Mouse (Mus musculus): ENCODE data around the gene Ogfr.

DNA sequence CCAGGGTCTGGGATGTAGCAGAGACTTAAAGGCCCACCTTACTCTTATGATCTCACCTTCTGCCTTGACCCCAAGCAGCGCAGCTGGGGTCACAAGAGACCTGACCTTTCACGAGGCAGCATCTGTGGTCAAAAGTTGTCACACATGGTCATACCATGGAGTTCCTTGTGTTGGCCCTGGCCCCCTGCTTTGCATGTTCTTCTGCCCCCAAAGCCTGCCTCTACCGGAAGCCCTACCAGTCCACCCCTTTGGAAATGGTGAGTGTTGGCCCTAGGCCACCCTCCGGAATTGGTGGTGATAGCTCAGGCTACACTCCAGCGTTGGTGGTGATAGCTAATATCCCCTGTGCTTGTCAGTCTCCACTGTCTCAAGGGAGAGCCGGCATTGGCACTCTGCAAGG, 25.7 kb upstream of the Ogfr start:
- TF ChIP-seq CTCF (IDR thresholded peaks at IDR 0.05; ENCODE audit: low read depth): no peak
- TF ChIP-seq EP300 (IDR thresholded peaks at IDR 0.05; ENCODE audit: low read depth): no peak
